Mouse (Mus musculus): ENCODE data around the gene Lhfpl2.
A peak's percentile ranks its signal among the peaks of the same experiment; 100 is the strongest.

Lhfpl2 gene

GRCm38 (mm10) chr13:94098369-94099084 lies 40.9 kb downstream of the Lhfpl2 start:
- no peak for DNase-seq

DNA sequence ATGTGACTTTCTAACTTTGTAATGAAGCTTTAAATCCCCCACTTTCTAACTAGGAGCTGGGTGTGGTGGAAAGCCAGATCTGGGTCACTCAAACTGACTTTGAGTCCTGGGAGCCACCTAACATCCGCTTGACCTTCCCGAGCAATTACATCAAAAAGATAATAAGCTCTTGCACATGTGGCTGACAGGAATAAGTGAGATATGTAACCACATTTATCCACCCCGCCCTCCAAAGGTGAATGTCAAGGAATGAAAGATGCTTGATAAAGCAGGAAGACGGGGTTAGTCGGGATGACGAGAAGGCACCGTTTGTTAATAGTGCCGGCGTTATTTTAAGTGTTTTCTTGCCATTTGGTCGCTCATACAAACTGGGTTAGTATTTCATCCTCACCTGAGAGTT lies 41.5 kb downstream of the Lhfpl2 start:
- DNase-seq: no peak

GRCm38 (mm10) chr13:94100361-94100760 lies 42.8 kb downstream of the Lhfpl2 start:
- DNase-seq: no peak

GRCm38 (mm10) chr13:94101020-94101571 lies 43.5 kb downstream of the Lhfpl2 start:
- no peak for DNase-seq

DNA sequence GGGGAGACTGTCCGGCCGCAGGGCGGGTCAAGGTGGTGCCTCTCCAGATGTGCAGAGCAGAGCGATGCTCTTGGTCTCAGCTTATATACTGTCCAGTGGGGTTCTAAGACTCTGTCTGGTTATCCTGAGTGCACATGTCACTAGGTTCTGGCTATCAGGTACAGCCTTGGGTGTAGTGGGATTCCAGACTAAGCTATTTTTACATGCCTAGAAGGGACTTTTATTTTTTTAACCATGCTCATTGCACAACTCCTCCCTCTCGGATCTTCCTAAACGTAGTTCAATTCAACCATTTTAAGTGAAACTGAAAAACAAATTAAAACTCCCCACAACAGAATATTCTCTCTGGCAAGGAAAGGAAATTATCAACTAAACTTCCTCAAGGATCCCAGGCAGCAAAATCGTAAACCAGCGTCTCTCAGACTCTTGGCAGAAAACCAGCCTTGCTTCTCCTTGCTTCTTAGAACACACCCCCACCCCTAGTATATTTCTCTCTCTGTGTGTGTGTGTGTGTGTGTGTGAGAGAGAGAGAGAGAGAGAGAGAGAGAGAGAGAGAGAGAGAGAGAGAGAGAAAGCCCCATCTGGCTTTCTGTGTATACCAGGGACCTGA lies 47.4 kb downstream of the Lhfpl2 start:
- DNase-seq: no peak

DNA sequence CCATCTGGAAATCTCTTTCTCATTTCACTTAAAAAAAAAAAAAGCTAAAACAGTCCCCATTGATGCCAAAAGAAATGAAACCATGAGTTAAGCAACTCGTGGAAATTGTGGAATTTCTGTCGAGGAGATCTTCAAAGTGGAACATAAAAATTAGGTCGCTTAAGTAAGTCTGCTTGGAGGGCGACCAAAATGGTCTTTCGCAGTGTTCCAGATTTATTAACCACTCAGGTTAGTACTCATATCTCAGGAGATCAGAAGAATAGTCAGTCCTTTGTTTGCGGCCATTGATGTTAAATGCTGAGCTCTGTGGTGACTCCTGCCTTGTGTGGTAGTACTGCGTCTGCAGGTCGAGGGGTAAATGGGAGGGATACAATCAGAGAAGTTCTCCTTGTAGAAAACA lies 48.8 kb downstream of the Lhfpl2 start:
- no peak for DNase-seq

DNA sequence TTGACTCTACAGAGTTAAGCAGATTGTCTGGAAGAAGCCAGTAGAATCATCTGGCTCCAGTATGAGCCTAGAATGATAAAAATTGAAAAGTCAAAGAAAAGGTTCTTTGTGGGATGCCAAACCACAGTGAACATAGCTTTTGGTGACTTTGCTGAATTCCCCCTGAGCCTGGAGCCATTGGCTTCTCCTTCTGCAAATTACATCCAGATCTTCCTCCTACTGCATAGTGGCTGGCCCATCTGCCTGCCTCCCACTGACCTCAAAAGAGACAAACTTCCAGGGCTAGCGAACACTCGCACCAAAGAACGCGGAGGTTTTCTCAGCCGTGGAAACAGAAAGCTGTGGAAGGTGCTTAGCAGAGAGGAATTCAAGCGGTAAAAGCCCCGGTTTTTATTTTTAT lies 49.4 kb downstream of the Lhfpl2 start:
- DNase-seq: no peak

- no peak for DNase-seq
Measured at GRCm38 (mm10) chr13:94110556-94110955, 53.0 kb downstream of the Lhfpl2 start.

DNA sequence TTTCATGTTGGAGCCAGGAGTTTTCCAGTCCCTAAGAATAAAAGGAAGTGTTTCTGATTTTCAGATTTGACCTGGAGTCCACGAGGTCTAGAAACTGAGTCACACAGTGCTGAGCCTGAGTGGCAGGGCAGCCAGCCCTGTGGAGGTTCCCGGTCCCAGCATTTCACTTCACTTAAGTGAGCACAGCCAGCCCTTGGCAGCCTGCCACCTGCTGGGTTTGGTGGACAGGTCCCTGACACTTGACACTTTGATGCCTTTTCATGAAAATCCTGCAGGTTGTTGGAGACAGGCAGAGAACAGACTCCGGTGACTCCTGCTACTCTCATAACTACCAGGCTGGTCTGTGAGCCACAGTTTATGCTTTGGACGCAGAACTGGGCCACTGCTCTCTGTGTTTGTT lies 57.9 kb downstream of the Lhfpl2 start:
- peak; percentile 63 for DNase-seq

- no peak for DNase-seq
Measured at GRCm38 (mm10) chr13:94116705-94117410, 59.3 kb downstream of the Lhfpl2 start.

DNA sequence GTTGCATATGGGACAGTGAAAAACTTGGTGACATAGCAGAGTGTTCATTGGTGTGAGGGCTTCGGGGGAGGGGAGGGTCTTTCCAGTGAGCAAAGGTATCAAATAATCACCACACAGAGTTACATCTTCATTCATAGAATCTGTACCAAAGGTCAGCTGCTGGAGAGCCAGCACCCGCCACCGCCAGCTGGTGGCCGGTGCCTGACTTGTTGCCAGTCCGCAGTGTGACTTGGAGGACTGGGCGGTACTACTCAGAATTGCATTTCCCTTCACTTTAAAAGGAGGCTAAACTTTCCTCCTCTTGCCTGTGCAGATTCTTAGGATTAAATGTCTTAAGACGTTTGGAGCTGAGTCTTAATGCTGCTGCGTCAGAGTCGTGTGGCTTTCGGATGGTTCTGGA lies 59.9 kb downstream of the Lhfpl2 start:
- DNase-seq: no peak

GRCm38 (mm10) chr13:94118091-94118490 lies 60.5 kb downstream of the Lhfpl2 start:
- DNase-seq: no peak

DNA sequence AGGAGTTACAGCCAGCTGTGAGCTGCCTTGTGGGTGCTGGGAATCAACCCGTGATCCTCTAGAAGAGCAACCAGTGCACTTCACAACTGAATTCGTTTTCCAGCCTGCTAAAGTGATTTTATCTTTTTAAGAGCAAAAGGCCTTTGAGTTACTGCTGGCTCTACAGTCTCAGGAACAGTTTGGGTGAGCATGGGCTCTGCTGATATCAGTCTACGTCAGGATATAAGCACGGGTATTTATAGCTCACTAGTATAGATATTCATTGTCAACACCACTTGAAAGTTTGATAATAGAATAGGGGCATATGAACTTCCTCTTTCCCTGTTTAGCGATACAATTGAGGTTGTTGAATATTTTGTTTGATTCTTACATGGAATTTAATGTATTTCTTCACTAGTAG lies 61.7 kb downstream of the Lhfpl2 start:
- DNase-seq: no peak

- no peak for DNase-seq
Measured at GRCm38 (mm10) chr13:94122703-94123592, 65.4 kb downstream of the Lhfpl2 start.

- DNase-seq: no peak
Measured at GRCm38 (mm10) chr13:94130394-94130793, 72.8 kb downstream of the Lhfpl2 start.

DNA sequence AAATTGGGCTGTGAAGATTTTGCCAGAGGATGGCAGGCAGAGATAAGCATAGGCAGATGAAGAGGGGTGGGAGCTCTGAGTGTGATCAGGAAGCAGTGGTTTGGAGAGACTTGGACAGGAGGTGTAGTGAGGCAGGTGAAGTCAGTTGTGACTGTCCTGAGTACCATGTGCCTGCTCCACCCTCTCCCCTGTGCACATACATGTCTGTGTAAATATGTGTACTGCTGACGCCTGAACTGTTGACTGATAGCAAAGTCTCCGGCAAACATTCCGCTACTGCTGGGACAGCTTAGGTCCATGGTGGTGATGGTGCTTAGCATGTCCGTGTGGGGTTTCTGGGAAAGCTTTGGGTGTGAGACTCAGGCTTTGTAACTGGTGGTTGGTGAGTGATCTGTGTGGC lies 73.5 kb downstream of the Lhfpl2 start:
- no peak for DNase-seq

DNA sequence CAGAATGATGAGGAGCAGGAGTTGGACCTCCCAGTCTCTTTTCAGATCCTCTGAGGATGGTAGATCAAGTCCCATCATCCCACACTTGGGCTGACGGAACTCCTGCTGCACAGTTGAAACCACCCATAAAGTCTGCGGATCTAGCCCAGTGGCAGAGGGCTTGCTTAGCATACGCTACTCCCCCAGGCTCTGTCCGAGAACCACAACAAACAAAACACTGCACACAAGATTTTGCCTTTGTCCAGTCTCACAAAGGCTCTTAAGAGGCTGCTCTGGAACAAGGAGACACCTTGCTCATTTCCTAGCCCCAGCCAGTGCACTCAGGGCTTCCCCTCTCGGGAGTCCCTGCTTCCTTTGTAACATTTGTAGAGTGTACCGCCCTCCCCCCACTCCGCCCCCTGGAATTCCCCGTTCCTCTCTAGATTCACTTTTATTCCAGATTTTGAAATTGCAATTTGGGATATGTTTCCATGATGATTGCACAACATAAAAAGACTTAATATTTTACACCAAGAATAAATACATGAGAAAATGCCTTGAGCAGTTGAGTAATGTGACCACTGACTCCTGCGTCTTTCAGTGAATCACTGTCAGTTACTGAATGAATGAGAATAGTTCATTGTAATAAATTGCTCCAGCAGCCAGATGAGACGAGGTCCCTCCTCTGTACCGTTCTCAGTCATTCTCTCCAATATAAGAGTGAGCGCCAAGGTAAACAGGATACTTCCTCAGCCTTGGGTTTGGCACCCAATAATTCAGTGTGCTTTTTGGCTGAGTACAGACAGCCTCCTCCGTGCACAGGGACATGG lies 74.8 kb downstream of the Lhfpl2 start:
- DNase-seq: no peak

GRCm38 (mm10) chr13:94134646-94135045 lies 77.0 kb downstream of the Lhfpl2 start:
- DNase-seq: no peak

DNA sequence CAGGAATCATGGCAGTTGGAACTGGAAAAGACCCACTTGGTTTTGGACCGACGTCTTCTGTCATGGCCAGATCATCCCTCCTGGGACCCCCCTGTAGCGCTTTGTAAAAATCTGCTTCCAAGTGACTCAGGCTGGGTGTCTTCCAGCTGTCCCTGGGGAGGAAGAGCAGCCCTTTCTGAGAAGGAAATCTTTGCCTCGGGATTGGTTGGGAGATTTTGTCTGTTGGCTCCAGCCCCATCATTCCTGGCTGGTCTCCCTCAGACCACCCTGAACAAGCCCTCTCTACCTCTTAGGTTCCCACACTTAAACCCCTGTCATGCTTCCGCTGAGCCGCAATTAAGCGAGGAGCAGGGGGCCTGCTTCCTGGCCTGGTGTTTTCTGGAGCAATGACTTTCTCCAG lies 77.6 kb downstream of the Lhfpl2 start:
- no peak for DNase-seq

GRCm38 (mm10) chr13:94139713-94140445 lies 82.3 kb downstream of the Lhfpl2 start:
- no peak for DNase-seq

DNA sequence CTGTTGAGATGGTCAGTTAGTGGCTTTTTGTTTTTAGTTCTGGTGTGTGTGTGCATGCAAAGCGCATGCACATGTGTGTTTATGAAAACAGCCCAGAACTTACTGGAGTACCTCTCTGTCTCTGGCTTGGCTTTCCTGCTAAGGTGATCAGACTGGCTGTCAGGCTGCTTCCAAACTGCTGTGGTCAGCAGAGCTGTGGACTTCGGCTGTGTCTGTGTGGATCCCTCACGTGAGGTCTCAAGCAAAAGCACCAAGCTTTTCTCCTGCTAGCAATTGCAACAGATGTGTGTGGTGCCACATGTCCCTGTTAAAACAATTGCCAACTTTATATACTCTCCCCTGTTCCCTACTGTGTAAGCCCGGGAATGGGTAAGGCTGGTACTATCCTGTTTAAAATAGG lies 82.8 kb downstream of the Lhfpl2 start:
- DNase-seq: no peak
